Mouse (Mus musculus) gastrocnemius, postnatal 14 days (tissue): ENCODE measurements around the gene Vill. TPM values are rescaled to one million over a fixed set of nuclear protein-coding genes. Genes with fewer than 3 reads are reported as not detected.

Experiments
- DNase-seq: peaks from one replicate; pipeline ENCODE4 v3.0.0; 2021; ENCODE audit warnings: mixed read lengths
- intact Hi-C: fragments of 180-260 bp; cut with DNase I; formaldehyde crosslinking; loops from one replicate; pipeline ENCODE4 v1.15.1; 2025; ENCODE audit warnings: low total_unique reads
- microRNA-seq, 2 experiments: library from miRNA; unstranded; fragments of <30 nt; microRNA quantifications; one replicate each; pipeline ENCODE4 v1.2.0; 2021
- total RNA-seq, 2 experiments: library from RNA; stranded (reverse); gene quantifications; 2 replicates each; pipeline ENCODE4 v1.2.3; 2021

Vill gene
- total RNA-seq, 2 experiments from 2014 or later = 0.31 to 0.96 TPM

GRCm38 (mm10) chr9:119094462-119095109 lies 42.0 kb downstream of the Vill start:
- intact Hi-C loops = no loop called here
- DNase-seq = no peak

- peak; percentile 38 for DNase-seq
- intact Hi-C loops = loop anchor here (10.0 kb wide), 1 partner anchor 94 kb away; no protein-coding TSS in a partner anchor
Observed at GRCm38 (mm10) chr9:119100177-119100898, 47.8 kb downstream of the Vill start.

GRCm38 (mm10) chr9:119101992-119102782 lies 49.6 kb downstream of the Vill start, which contains the start of gene Dlec1:
Dlec1 (plus strand) TSS chr9:119102478.
- peak; percentile 49 for DNase-seq
- intact Hi-C loops = loop anchor here (10.0 kb wide), 1 partner anchor 93 kb away; no protein-coding TSS in a partner anchor

- DNase-seq = no peak
- intact Hi-C loops = loop anchor here (10.0 kb wide), 1 partner anchor 92 kb away; no protein-coding TSS in a partner anchor
Observed at GRCm38 (mm10) chr9:119102783-119103113, 50.2 kb downstream of the Vill start.

- intact Hi-C loops = loop anchor here (10.0 kb wide), 1 partner anchor 87 kb away; no protein-coding TSS in a partner anchor
- peak; percentile 49 for DNase-seq
Observed at GRCm38 (mm10) chr9:119107566-119107965, 55.0 kb downstream of the Vill start.

- no peak for DNase-seq
- intact Hi-C loops = loop anchor here (10.0 kb wide), 1 partner anchor 85 kb away; no protein-coding TSS in a partner anchor
Observed at GRCm38 (mm10) chr9:119109685-119110353, 57.2 kb downstream of the Vill start.

- DNase-seq = peak; percentile 68
- intact Hi-C loops = no loop called here
Observed at GRCm38 (mm10) chr9:119110640-119111039, 58.1 kb downstream of the Vill start.

GRCm38 (mm10) chr9:119114911-119115310 lies 62.3 kb downstream of the Vill start:
- intact Hi-C loops = no loop called here
- DNase-seq = no peak

GRCm38 (mm10) chr9:119119409-119120167 lies 67.0 kb downstream of the Vill start:
- intact Hi-C loops = no loop called here

GRCm38 (mm10) chr9:119120168-119120560 lies 67.6 kb downstream of the Vill start:
- intact Hi-C loops = no loop called here
- no peak for DNase-seq

More at GRCm38 (mm10) chr9:119119409-119120167, 67.0 kb downstream of the Vill start:
- DNase-seq = no peak

Small RNA genes lying within 50 kb of the gene (microRNA-seq; reads per million reads assigned to microRNA genes)
- 5.4 to 201 reads per million in 2 experiments for gene Mir26a-1

Other genes starting within 250 kb of the Vill start
- 10 to 100 TPM in 1 of 2 experiments, 1 to 10 TPM in 1; 8.2 to 10.0 TPM for gene Ctdspl, start 126.3 kb upstream of the Vill start, total RNA-seq
- 10 to 100 TPM; 11.6 to 11.7 TPM for gene Plcd1, start 40.7 kb downstream of the Vill start, total RNA-seq
- gene Dlec1, start 49.7 kb downstream of the Vill start, total RNA-seq = under 1 TPM in 1 of 2 experiments, not detected in 1; 0.12 TPM
- 1 to 10 TPM; 1.1 to 1.3 TPM for gene Acaa1b, start 104.3 kb downstream of the Vill start, total RNA-seq
- gene Gm47289, start 106.4 kb downstream of the Vill start, total RNA-seq = not detected
- not detected for gene Slc22a13, start 156.3 kb downstream of the Vill start, total RNA-seq